Mouse (Mus musculus): ENCODE measurements around the gene Mt1. TPM values are rescaled to one million over a fixed set of nuclear protein-coding genes. Genes with fewer than 3 reads are reported as not detected.
A peak's percentile ranks its signal among the peaks of the same experiment; 100 is the strongest.
"Not testable (repeated sequence)": the region's sequence is repeated elsewhere in the genome, so short reads cannot be mapped to it uniquely, and the experiment has no call there.

The Mt1 gene
- 543 and 568 TPM in 2 replicates for polyA plus RNA-seq (2015; fragmentation: Nextera tagmentation; extraction: Ambion mirVana)

- Histone ChIP-seq H3K9ac (replicated peaks; ENCODE audit: low read length) (peak within 1 kb of the TSS; percentile 60), H3K9me3 (ENCODE audit: low read length) (no peaks in the 10 kb centered on the region), H3K27me3 (ENCODE audit: insufficient read depth, low read length) (peaks cover 52% of the 10 kb centered on the region), H3K4me2 (replicated peaks; ENCODE audit: low read depth, low read length) (peak within 1 kb of the TSS; percentile 84), H3K4me1 (ENCODE audit: insufficient read depth, low read length) (peaks cover 27% of the 10 kb centered on the region), H3K4me3 (ENCODE audit: low read length) (peak within 1 kb of the TSS; percentile 59), H3K27ac (ENCODE audit: low read length) (peak within 1 kb of the TSS; percentile 22; the same call in 1 of the 2 replicates), H3K36me3 (ENCODE audit: insufficient read depth, low read length) (no peaks in the 10 kb centered on the region)
- WGBS = under 1% methylated on average over 50 of the region's 50 CpGs
- ATAC-seq (ENCODE audit: low FRiP score, low TSS enrichment) = peak; percentile 87
Measured at GRCm38 (mm10) chr8:94178857-94179712, at the start of gene Mt1. Mt1 (plus strand) TSS chr8:94179082.

- WGBS = 89% methylated on average over 6 of the region's 6 CpGs
Measured at GRCm38 (mm10) chr8:94129133-94129789, 49.6 kb upstream of the Mt1 start.

GRCm38 (mm10) chr8:94130126-94130525 is 48.8 kb upstream of the Mt1 start:
- Histone ChIP-seq H3K27ac (ENCODE audit: low read length) (no peak overlapping the region), H3K27me3 (ENCODE audit: insufficient read depth, low read length) (no peaks in the 10 kb centered on the region), H3K4me3 (ENCODE audit: low read length) (no peak overlapping the region), H3K9ac (replicated peaks; ENCODE audit: low read length) (no peak overlapping the region), H3K9me3 (ENCODE audit: low read length) (no peaks in the 10 kb centered on the region), H3K4me2 (replicated peaks; ENCODE audit: low read depth, low read length) (no peak overlapping the region), H3K4me1 (ENCODE audit: insufficient read depth, low read length) (0 out of 2 replicates have a peak, but pooled peaks cover 4% of the 10 kb centered on the region), H3K36me3 (ENCODE audit: insufficient read depth, low read length) (no peaks in the 10 kb centered on the region)
- 76% methylated on average over 4 of the region's 4 CpGs for WGBS
- ATAC-seq (ENCODE audit: low FRiP score, low TSS enrichment) = no peak

More at GRCm38 (mm10) chr8:94129133-94129789, 49.6 kb upstream of the Mt1 start:
- no peak overlapping the region for H3K9ac ChIP-seq (replicated peaks; ENCODE audit: low read length)
- H3K27me3 ChIP-seq (ENCODE audit: insufficient read depth, low read length) = no peaks in the 10 kb centered on the region
- no peaks in the 10 kb centered on the region for H3K4me1 ChIP-seq (ENCODE audit: insufficient read depth, low read length)
- no peaks in the 10 kb centered on the region for H3K9me3 ChIP-seq (ENCODE audit: low read length)
- no peak overlapping the region for H3K4me3 ChIP-seq (ENCODE audit: low read length)
- no peak for ATAC-seq (ENCODE audit: low FRiP score, low TSS enrichment)
- H3K27ac ChIP-seq (ENCODE audit: low read length) = no peak overlapping the region
- H3K4me2 ChIP-seq (replicated peaks; ENCODE audit: low read depth, low read length) = no peak overlapping the region
- no peaks in the 10 kb centered on the region for H3K36me3 ChIP-seq (ENCODE audit: insufficient read depth, low read length)

GRCm38 (mm10) chr8:94132096-94132495 is 46.8 kb upstream of the Mt1 start:
- no peaks in the 10 kb centered on the region for H3K27me3 ChIP-seq (ENCODE audit: insufficient read depth, low read length)
- 65% methylated on average over 5 of the region's 5 CpGs for WGBS
- 0 out of 2 replicates have a peak, but pooled peaks cover 4% of the 10 kb centered on the region for H3K4me1 ChIP-seq (ENCODE audit: insufficient read depth, low read length)
- H3K27ac ChIP-seq (ENCODE audit: low read length) = no peak overlapping the region
- no peaks in the 10 kb centered on the region for H3K9me3 ChIP-seq (ENCODE audit: low read length)
- no peak overlapping the region for H3K4me2 ChIP-seq (replicated peaks; ENCODE audit: low read depth, low read length)
- no peak overlapping the region for H3K9ac ChIP-seq (replicated peaks; ENCODE audit: low read length)
- H3K36me3 ChIP-seq (ENCODE audit: insufficient read depth, low read length) = no peaks in the 10 kb centered on the region
- no peak overlapping the region for H3K4me3 ChIP-seq (ENCODE audit: low read length)
- no peak for ATAC-seq (ENCODE audit: low FRiP score, low TSS enrichment)

GRCm38 (mm10) chr8:94134601-94135000 is 44.3 kb upstream of the Mt1 start:
- H3K4me3 ChIP-seq (ENCODE audit: low read length); H3K36me3 ChIP-seq (ENCODE audit: insufficient read depth, low read length); H3K9ac ChIP-seq (replicated peaks; ENCODE audit: low read length); ATAC-seq (ENCODE audit: low FRiP score, low TSS enrichment); H3K4me1 ChIP-seq (ENCODE audit: insufficient read depth, low read length); H3K9me3 ChIP-seq (ENCODE audit: low read length); H3K27ac ChIP-seq (ENCODE audit: low read length); H3K27me3 ChIP-seq (ENCODE audit: insufficient read depth, low read length); H3K4me2 ChIP-seq (replicated peaks; ENCODE audit: low read depth, low read length): not testable (repeated sequence)
- 40% methylated on average over 3 of the region's 3 CpGs for WGBS

GRCm38 (mm10) chr8:94135556-94135955 is 43.3 kb upstream of the Mt1 start:
- no peak overlapping the region for H3K4me2 ChIP-seq (replicated peaks; ENCODE audit: low read depth, low read length)
- no peak for ATAC-seq (ENCODE audit: low FRiP score, low TSS enrichment)
- H3K4me3 ChIP-seq (ENCODE audit: low read length) = no peak overlapping the region
- no peaks in the 10 kb centered on the region for H3K36me3 ChIP-seq (ENCODE audit: insufficient read depth, low read length)
- 91% methylated on average over 6 of the region's 6 CpGs for WGBS
- no peaks in the 10 kb centered on the region for H3K27me3 ChIP-seq (ENCODE audit: insufficient read depth, low read length)
- no peaks in the 10 kb centered on the region for H3K9me3 ChIP-seq (ENCODE audit: low read length)
- no peak overlapping the region for H3K9ac ChIP-seq (replicated peaks; ENCODE audit: low read length)
- no peak overlapping the region for H3K27ac ChIP-seq (ENCODE audit: low read length)
- 0 out of 2 replicates have a peak, but pooled peaks cover 4% of the 10 kb centered on the region for H3K4me1 ChIP-seq (ENCODE audit: insufficient read depth, low read length)

- ATAC-seq (ENCODE audit: low FRiP score, low TSS enrichment) = no peak
- Histone ChIP-seq H3K9me3 (ENCODE audit: low read length) (no peaks in the 10 kb centered on the region), H3K4me2 (replicated peaks; ENCODE audit: low read depth, low read length) (no peak overlapping the region), H3K4me1 (ENCODE audit: insufficient read depth, low read length) (0 out of 2 replicates have a peak, but pooled peaks cover 4% of the 10 kb centered on the region), H3K27me3 (ENCODE audit: insufficient read depth, low read length) (no peaks in the 10 kb centered on the region), H3K4me3 (ENCODE audit: low read length) (no peak overlapping the region), H3K27ac (ENCODE audit: low read length) (no peak overlapping the region), H3K9ac (replicated peaks; ENCODE audit: low read length) (no peak overlapping the region), H3K36me3 (ENCODE audit: insufficient read depth, low read length) (no peaks in the 10 kb centered on the region)
- 58% methylated on average over 7 of the region's 7 CpGs for WGBS
Measured at GRCm38 (mm10) chr8:94136192-94136591, 42.7 kb upstream of the Mt1 start.

GRCm38 (mm10) chr8:94136933-94137332 is 41.9 kb upstream of the Mt1 start, which contains the start of gene Mt4:
Mt4 (plus strand) TSS chr8:94137197.
- ATAC-seq (ENCODE audit: low FRiP score, low TSS enrichment) = no peak
- H3K4me3 ChIP-seq (ENCODE audit: low read length) = no peak within 1 kb of the TSS
- H3K27me3 ChIP-seq (ENCODE audit: insufficient read depth, low read length) = no peaks in the 10 kb centered on the region
- H3K27ac ChIP-seq (ENCODE audit: low read length) = no peak within 1 kb of the TSS
- 45% methylated on average over 6 of the region's 6 CpGs for WGBS
- H3K4me1 ChIP-seq (ENCODE audit: insufficient read depth, low read length) = 0 out of 2 replicates have a peak, but pooled peaks cover 4% of the 10 kb centered on the region
- H3K36me3 ChIP-seq (ENCODE audit: insufficient read depth, low read length) = no peaks in the 10 kb centered on the region
- H3K9ac ChIP-seq (replicated peaks; ENCODE audit: low read length) = no peak within 1 kb of the TSS
- H3K9me3 ChIP-seq (ENCODE audit: low read length) = no peaks in the 10 kb centered on the region
- no peak within 1 kb of the TSS for H3K4me2 ChIP-seq (replicated peaks; ENCODE audit: low read depth, low read length)

GRCm38 (mm10) chr8:94140266-94140795 is 38.6 kb upstream of the Mt1 start:
- Histone ChIP-seq H3K4me2 (replicated peaks; ENCODE audit: low read depth, low read length) (no peak overlapping the region), H3K4me3 (ENCODE audit: low read length) (no peak overlapping the region), H3K27me3 (ENCODE audit: insufficient read depth, low read length) (no peaks in the 10 kb centered on the region), H3K9ac (replicated peaks; ENCODE audit: low read length) (no peak overlapping the region), H3K4me1 (ENCODE audit: insufficient read depth, low read length) (no peaks in the 10 kb centered on the region), H3K9me3 (ENCODE audit: low read length) (no peaks in the 10 kb centered on the region), H3K27ac (ENCODE audit: low read length) (no peak overlapping the region), H3K36me3 (ENCODE audit: insufficient read depth, low read length) (no peaks in the 10 kb centered on the region)
- no peak for ATAC-seq (ENCODE audit: low FRiP score, low TSS enrichment)
- 90% methylated on average over 4 of the region's 4 CpGs for WGBS

Measured in kidney, embryonic 16.5 days (tissue).